Mouse (Mus musculus) cerebellum, adult 2 months (tissue): Measurements from ENCODE around the gene Hspa12a.

Source experiments
- CTCF ChIP-seq: fragments of 200-500 bp; IDR thresholded peaks from 2 replicates; pipeline ENCODE4 v1.5.1; 2011; ENCODE audit warnings: low read depth, mild to moderate bottlenecking, control low read depth, low read length, moderate library complexity, borderline replicate concordance; ENCODE audit not compliant: insufficient read depth
- POLR2A ChIP-seq: fragments of 200-500 bp; IDR thresholded peaks from 2 replicates; pipeline ENCODE4 v1.6.1; 2011; ENCODE audit warnings: low read length, control low read depth, borderline replicate concordance; ENCODE audit not compliant: insufficient read depth

DNA sequence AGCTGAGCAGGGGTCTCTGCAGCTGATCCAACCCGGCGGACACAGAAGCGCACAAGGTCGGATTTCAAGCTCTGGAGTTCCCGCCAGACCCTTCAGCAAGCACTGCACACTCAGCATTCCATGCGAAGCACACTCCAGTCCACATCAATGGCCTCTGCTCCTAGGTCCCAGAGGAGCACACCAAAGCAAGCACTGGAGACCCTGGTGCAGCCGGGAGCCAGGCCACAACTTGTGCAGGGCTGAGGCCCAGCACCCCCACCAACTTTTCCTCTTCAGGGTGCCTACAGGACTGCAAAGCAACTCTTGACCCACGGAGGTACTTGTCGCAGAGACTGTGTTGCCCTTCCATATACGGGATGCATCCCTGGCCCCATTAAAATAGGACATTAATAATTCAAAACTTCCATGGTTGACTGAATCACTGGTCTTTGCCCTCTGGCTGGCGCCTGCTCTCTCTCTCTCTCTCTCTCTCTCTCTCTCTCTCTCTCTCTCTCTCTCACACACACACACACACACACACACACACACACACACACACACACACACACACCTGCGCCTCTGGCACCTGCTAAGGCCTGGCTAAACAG, 82.2 kb downstream of the Hspa12a start:
- no peak for TF ChIP-seq CTCF
- TF ChIP-seq POLR2A: no peak
